Mouse (Mus musculus) retina, postnatal 1 day (tissue): Measurements from ENCODE around the gene Wfdc1.

Experiments used
- DNase-seq: peaks from one replicate; pipeline ENCODE4 v3.0.0-alpha.2; 2012

Wfdc1 gene

DNA sequence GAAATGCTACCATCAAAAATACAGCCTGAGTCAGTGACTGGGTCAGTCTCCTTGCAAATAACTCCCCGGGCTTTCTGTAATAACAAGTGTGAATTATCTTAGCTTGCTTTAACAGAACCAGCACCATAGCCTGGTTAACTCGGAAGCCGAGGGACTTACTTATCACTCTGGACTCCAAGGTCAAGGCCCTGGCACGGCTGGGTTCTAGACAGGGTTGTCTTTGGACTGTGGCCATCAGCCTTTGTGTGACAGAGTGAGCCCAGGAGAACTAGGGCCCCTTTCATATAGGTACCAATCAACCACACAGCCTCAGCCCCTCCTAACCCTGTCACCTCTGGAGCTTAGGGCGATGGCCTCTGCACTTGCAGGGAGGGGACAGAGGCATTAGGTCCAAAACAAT lies 25.1 kb upstream of the Wfdc1 start:
- DNase-seq = no peak

DNA sequence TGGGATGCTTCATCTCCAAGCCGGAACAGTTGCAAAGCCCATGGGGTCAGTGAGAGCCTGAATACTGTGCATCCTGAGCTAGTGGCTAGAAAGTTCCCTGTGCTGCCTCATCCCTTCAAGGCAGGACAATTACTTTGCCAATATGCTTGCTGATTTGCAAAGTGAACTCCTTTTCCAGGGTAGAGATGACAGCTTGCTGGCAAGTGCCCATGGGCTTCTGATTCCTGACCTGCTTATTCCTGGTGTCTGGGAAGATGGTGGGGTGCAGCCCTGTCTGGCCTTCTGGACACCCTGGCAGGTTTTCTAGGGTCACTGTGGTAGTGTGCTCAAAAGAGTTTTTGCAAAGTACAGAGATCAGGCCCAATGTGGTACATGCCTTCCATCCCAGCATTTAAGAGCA lies 23.2 kb upstream of the Wfdc1 start:
- no peak for DNase-seq

DNA sequence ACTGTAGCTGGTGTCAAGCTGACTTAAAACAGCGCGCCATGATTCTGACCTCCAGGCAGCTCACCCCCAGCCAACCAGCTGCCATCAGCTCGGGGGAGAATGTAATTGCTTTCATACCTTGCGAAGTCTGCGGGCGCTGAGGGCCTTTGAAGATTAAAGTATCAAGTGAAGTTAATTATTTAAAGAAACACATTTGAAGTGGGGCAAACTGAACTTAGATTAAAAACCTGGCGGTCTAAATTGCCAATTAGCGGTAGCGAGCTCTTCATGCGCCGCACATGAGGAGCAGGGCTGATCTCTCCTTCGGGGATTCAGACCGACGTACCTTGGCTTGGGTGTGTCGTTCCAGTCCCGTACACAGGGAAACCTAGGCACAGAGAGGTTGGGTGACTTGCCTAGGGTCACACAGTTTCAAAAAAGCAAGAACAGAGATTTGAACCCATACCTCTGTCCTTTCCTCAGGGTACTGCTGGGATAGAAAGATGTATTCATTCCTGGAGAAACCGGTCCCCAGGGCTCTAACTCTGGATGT lies 21.7 kb upstream of the Wfdc1 start:
- no peak for DNase-seq

DNA sequence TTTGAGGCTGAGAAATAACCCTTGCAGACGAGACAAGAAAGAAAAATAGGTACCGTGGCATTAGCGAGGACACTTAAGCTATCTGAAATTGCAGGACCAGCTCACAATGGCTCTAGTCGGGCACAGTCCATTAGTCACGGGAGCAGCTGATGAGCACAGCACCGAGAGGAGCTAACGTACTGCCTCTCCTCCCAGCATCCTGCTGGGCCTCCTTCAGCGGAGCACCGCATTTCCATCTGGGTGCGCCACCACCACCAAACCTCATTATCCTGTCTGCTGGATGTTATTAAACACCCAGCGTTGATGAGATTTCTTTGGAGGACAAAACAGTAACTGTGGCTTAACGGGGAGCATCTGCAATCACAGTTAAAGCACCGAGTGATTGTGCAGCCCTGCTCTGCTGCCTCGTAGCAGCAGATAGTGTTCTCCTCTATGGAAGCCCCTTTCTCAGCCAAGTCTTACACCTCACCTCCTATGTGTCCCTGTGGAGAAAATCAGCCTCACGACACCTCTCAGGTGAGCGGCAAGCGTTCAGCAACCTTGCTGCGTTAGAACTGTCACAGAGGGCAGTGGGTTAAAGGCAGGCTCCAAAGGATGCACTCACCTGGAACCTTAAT lies 21.1 kb upstream of the Wfdc1 start:
- DNase-seq = no peak

DNA sequence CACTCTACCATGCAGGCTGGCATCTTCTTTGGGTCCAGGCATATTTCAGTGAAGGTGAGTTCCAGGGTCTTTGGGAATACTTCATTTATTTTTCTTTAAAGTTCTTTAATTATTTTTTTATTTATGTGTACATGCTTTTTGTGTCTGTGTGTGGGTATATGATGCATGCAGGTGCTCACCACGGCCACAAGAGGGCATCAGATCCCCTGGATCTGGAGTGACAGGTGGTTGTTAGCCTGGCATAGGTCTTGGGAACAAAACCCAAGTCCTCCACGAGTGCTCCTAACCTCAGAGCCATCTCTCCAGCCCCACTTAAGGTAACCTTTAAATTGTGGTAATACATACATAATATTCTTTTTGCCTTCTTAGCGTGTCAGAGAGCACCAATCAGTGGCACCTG lies 20.0 kb upstream of the Wfdc1 start:
- no peak for DNase-seq

DNA sequence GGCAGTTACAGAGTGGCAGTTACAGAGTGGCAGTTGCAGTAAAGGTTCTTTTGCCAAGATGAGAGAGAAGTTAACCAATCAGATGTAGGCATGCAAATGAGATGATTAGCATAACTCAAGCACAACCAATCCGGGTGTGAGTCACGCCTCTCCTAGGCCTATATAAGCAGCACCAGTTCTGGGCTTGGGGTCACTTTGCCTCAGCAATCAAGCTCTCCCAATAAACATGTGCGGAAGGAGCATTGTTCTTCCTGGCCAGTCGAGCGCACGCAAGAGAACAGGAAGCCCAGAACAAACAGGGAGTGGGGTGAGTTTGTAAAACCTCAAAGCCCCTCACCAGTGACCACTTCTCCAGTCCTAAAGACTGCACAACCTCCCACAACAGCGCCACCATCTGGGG lies 19.3 kb upstream of the Wfdc1 start:
- DNase-seq = no peak

DNA sequence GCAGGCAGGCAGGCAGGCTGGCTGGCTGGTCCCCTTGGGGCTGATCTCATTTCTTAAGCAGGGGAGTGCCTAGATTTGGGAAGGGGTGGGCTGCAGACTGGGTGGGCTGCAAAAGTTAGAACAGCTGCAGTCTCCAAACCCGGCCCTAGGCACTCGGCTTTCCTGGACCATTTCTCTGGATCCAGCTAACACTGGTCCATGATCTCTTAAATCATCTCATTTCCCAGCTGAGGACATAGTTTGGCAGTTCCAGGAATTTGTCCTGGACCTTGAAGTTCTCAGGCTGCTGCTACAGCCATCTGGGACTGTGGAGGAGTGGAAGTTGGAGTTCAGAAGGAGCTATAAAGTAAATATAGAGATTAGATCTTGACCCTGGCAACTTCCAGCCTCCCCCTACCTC lies 14.8 kb upstream of the Wfdc1 start:
- no peak for DNase-seq

DNA sequence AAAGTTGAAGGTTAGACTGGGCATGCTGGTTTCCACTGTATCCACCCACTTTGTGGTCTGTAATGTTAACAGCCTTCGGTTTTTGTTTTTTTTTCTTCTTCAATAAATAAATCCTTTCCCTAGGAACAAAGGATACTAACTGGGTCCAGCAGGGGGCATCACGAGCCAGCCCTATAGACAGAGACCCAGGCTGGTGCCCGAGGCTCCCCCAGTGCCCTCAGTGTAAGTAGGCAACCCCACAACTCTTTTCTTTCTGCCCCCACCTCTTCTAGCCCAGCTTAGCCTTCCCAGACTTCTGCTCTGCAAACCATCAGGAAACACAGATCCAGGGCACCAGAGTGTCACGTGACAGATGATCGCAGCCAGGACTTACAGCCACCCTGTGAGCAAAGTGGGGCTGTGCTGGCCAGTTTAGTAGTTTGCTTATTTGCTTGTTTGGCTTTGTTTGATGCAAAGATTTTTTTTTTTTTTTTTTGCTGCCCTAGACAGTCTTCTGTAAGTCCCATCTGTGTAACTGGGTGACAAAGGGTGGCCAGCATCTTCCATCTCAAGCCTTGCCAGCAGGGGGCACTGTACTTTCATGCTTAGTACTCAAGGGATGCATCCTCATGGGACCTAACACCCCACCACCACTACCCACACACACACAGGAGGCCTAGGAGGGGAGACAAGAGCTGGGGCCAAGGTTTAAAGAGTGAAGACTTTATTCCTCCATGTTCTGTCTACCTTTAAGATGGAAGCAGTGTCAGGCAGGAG lies 9.3 kb upstream of the Wfdc1 start:
- DNase-seq = peak; percentile 62

DNA sequence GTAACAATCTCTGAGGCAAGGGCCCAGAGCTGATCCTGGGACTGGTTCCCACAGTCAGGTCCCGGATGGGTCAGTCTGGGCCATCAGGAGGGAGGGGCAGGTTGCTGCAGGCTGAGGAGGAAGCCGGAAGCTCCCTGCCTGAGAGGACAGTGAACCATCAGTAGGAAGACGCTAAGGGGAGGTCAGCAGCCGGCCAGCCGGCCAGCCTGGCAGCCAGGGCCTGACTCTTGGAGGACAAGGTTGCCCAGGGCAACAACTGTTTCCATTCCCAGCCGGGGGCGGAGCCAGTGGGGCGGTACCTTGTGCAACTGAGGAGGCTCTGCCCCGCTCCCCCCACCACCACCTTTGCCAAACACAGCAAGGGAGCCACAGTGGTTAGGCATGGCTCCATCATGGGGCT lies 5.1 kb upstream of the Wfdc1 start:
- DNase-seq = peak; percentile 86

DNA sequence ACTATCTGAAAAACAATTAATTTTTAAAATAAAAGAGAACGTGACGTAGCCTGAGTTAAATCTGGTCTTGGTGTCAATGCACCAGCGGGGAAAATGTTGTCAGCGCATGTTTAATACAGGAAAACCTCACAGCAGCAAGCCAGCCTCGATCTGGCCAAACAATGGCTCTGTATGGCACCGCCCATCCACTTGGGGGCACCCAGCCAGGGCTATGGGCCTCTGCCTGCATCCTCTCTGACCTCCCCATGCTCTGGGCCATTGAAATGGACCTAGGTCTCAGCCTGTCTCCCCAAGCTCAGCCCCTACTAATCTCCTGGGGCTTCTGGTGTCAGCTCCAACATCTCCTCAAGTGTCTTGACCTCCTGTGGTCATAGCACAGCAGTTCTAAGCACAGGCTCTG lies 4.3 kb upstream of the Wfdc1 start:
- DNase-seq = no peak

DNA sequence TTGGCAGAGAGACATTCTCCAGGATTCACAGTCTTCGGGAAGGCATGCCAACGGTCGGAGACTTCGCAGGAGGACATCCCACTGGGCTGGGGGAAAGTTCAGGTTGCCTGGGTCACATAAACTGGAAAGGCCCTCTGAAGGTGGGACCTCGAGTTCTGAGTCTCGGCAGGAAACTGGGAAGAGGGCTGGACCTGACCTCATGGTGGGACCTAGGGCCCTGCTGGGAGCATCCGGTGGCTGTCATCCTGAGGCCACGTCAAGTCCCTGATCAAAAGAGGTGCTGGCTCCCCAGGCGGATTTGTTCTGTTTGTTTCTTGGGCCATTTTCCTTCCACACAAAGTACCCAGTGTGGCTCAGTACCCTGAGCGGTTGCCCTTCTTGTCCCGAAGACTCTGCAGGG lies 2.7 kb upstream of the Wfdc1 start:
- DNase-seq = no peak

DNA sequence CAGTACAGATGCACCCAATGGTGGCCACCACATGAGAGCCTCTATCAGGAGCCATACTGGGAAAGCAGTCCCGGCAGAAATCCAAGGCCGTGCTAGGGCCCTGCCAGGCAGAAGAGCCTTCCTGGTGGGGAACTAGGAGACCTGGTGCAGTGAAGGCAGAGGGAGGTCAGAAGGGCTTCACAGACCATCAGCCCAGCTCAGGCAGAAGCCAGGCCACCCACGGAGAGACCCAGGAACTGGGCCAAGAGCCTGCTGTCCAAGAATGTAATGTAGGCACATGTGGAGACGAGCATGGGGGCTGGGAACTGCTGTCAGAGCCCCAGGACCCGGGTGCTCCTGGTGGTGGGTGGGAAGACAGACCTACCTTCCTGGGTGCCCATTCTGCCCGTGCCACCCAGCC lies 895 bp upstream of the Wfdc1 start:
- DNase-seq = no peak

DNA sequence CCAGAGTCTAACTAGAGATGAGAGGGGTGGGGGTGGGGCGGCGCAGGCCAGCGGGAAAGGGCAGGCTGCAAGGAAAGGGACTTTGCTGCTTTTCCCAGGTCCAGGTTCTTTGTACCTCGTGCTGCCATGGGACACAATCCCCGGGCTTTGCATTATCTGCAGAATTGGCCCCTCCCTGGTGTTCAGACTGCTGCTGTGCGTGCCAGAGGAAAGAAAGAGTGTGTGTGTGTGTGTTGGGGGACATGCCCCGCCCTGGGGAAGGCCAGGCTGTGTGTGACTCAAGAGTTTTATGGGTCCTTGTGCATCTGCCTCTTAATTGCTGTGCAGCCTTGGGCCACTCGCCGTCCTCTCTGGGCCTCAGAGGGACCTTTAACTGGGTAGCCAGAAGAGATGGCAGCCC lies 2.3 kb downstream of the Wfdc1 start:
- DNase-seq = no peak

DNA sequence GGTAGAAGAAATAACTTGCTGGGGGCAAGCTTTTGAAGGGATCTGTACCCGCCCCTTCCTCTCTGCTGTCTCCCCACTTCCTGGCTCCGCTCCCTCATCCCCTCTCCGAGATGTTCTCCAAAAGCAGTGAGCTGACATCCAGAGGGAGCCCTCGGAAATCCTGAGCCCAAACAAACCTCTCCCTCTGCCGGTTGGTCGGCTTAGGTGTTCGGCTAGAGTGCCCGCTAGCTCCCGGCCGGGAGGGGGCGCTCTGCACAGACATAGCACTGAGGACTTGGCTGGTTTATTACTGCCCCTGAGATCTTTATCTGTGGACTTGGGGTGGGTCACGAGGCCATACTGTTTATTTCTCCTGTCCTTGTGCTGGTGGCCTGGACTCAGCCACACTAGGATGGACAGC lies 3.1 kb downstream of the Wfdc1 start:
- DNase-seq = peak; percentile 52

DNA sequence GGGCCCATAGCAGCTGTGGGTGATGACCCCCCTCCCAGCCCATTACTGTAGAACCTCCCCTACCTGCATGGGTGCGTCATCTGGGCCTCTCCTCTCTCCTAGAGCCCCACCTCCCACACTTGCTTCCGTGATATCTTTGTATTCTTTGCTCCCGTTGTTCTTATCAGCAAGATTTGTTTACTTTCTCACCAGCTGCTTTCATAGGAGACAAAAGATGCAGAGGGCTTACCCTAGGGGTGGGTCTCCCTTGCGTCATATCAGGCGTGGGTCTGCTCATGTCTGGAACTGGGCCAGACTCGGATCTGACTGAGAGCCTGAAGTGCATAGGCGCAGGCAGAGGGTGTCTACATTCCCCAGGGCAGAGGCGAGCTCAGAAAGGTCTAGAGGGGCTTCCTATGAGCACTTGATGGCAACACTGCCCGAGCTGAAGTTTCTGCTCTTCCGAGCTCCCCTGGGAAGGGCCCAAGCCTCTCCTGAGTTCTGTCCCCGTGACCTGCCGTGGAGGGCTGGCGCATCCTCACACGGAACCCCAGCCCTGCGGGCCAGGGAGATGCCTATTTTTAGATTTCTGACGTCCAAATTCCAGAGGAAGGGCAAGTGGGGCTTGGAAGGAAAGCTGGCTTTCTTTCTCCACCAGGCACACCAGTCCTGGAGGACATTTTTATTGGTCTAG lies 4.4 kb downstream of the Wfdc1 start:
- DNase-seq = peak; percentile 61

DNA sequence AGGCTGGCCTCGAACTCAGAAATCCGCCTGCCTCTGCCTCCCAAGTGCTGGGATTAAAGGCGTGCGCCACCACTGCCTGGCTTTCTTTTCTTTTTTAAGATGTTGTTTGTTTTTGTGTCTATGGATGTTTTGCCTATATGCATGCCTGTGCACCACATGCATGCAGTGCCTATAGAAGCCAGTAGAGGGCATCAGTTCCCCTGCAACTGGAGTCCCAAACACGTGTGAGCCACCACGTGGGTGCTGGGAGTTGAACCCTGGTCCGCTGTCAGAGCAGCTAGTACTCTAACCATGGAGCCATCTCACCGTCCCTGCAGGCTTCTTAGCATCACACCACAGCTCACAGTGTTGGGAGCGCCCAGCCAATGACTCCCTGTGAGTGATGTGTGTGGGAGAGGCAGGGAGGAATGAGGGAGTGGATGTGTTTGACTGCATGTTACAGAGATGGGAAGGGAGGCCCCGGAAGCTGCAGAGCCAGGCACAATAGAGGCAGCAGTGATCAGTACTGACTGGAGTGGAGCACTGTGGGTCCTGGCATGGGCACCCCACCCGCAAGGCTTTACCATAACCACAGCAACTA lies 7.9 kb downstream of the Wfdc1 start:
- peak; percentile 33 for DNase-seq

DNA sequence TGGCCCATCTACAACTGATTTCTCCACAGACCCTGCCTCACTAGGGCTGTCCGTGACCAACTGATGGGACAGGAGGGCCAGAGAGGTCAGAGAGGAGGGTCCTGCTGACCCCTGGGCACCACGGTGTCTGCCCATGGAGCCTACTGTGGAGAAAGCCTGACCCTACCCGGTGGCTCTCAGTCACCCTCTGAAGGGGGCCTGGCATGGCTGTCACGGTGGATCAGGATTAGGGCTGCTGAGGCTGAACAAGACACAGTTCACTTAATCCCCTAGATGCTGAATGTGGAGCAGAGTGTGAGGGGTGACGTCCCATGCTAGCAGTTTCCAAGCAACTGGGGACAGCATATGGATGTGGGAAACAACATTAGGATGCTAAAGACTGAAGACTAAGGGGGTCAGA lies 9.3 kb downstream of the Wfdc1 start:
- peak; percentile 81 for DNase-seq

DNA sequence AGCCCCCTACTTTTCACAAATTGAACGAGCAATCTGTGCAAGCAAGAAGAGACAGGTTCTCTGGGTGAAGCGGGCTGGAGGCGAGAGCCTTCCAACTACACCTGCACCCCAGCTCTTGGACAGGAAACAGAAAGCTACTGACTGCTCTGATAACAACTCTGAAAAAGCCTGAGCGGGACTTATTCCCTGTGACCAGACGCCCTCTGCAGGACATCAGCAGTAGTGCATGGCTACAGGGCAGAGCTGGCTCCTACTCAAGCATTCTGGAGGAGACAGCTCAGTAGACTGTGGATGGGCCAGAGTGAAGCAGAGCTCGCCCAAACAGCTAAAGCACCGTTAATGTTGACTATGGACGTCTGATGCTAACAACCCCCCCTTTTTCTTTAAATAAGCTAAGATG lies 10.2 kb downstream of the Wfdc1 start:
- peak; percentile 92 for DNase-seq

DNA sequence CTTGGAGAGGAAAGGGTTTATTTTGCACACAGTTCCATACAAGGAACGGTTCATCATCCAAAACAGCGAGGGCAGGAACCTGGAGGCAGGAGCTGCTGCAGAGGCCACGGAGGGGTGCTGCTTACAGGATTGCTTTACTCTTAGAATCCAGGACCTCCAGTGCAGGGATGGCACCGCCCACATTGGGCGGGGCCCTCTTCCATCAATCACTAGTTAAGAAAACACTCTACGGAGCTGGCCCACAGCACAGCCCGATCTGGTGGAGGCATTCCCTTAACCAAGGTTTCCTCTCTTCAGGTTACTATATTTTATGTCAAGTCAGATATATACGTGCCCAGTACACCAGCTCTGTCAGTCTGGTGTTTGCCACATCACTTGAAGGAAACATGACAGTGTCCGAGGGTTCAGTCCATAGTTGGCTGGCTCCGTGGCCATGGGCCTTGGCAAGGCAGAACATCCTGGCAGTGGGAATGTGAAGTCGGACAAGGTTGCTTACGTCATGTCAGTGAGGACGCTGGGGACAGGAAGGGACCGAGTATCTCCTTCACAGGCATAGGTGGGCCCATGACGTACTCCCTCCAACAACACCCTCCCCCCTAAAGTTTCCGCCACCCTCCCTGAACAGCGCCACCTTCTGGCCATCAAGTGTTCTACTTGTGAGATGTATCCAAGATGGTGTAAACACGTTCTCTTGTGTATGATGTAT lies 12.1 kb downstream of the Wfdc1 start:
- DNase-seq = peak; percentile 77

DNA sequence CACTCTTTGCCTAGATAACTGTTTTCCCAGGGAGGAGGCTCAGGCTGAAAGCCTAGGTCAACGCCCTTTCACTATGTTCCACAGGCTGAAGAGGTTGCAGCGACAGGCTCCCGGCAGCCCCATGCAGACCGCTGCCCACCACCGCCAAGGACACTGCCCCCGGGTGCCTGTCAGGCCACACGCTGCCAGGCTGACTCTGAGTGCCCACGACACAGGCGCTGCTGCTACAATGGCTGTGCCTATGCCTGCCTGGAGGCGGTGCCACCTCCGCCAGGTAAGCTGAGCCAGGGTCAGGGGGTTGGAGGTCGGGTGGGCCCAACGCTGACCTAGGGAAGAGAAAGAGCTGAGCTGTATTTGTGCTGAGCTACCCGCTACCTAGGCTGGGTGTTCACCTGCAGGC lies 13.0 kb downstream of the Wfdc1 start:
- peak; percentile 42 for DNase-seq

DNA sequence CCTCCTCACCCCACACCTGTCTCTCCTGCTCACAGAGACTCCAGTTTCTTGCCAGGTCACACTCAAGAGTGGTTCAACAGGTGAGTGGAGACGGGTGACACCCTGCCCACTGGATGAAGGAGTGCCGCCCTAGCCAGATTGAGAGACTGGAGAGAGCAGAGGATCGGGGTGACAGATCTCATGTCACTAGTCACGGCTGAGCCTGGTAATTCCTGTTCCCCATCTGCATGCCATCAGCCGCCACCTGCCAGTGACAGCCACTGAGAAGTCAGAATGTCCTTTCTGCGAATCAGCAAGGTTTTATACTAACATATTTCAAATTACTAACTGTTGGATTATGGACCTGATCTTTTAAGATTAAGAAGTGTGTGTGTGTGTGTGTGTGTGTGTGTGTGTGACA lies 24.4 kb downstream of the Wfdc1 start:
- no peak for DNase-seq

DNA sequence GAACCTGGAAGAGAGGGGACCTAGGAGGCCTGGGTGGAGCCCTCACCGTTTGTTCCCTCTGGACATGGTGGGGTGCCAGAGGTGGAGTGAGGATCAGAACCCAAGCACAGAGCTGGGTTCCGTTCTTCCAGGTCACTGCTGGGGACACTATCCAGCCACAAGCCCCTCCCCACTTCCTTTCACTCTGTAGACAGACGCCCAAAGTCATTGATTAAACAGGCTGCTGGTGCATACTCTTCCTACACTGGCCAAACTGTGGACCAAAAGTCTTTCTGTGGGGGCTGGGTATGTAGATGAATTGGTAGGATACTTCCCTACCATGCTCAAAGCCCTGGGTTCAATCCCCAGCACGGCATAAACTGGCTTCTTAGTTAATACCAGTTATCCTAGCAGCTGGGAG lies 25.8 kb downstream of the Wfdc1 start:
- DNase-seq = no peak

DNA sequence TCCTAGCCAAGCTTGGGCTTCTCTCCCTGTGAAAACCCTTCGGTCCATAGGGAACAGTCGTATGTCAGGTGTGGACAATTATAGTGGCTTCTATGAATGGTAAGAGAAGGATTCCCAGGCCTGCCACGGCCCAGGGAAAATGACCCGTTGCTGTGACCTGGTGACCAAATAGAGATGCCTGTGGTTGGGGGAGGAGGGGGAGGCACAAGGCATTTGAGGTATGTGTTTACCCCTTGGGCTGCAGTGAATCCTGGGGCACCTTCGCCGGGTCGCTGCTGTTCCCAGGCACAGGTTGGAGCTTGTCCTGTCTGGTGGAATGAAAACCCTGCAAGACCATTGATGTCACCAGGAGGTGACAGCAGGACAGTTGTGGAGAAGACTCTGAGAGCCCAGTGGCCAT lies 28.5 kb downstream of the Wfdc1 start:
- no peak for DNase-seq
